ENCODE assay signal across 9 mouse cellular contexts in the genomic region with DNA sequence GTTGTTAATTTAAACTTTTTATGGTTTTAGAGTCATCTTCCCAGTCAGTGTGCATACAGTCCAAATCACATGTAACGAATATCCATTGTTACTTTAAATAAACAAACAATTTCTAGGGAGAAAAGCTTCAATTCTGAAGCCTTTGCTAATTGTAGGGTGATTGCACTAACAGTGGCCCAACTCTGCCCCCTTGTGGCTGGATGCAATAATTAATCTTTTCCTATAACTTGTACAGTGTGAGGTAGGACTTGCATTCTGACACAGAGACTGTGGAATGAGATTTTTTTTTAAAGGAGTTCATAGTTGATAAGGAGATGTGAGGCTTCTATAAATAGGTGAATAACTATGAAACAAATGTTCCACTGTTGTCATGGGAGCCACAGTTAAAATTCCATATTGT. TPM values are rescaled to one million over a fixed set of nuclear protein-coding genes. Genes with fewer than 3 reads are reported as not detected.
A peak's percentile ranks its signal among the peaks of the same experiment; 100 is the strongest.
DNase-seq lines count a peak whose midpoint lies in the region; ATAC-seq lines count a peak whose summit lies in the region.
"Had no signal": no experiment of that assay in that cellular context is flagged by ENCODE, and none has a peak within 500 bp of the region (broad histone marks: within the 10 kb centered on the region; RNA-seq: fewer than 3 reads in every experiment).

No protein-coding gene starts in this region.

- H3K9ac ChIP-seq in stomach, embryonic 14.5 days (replicated peaks; ENCODE audit: low read depth, low read length), result no peak overlapping the region

- WGBS in midbrain, embryonic 10.5 days, result 5% methylated on average over 1 of the region's 1 CpGs
- 0% methylated on average over 1 of the region's 1 CpGs for WGBS in stomach, embryonic 14.5 days

- H3K27ac ChIP-seq in midbrain, embryonic 10.5 days (replicated peaks), result no peak overlapping the region
- no peak overlapping the region for H3K27ac ChIP-seq in stomach, embryonic 14.5 days (ENCODE audit: low read length)
- H3K27ac ChIP-seq: macrophage had no signal

- no peak overlapping the region for H3K4me3 ChIP-seq in midbrain, embryonic 10.5 days
- no peak overlapping the region for H3K4me3 ChIP-seq in stomach, embryonic 14.5 days (ENCODE audit: low read depth, low read length)

- no peaks in the 10 kb centered on the region for H3K9me3 ChIP-seq in midbrain, embryonic 10.5 days (replicated peaks)
- H3K9me3 ChIP-seq in stomach, embryonic 14.5 days (ENCODE audit: control insufficient read depth, low read depth, low read length), result no peaks in the 10 kb centered on the region

- DNase-seq in kidney, adult 9 months, result peak; percentile 66
- DNase-seq in kidney, adult 11 months, result no peak
- peak; percentile 88 for DNase-seq in adipocyte (ENCODE audit: low spot score)
- peak; percentile 76 for DNase-seq in embryo, embryonic 10 days (ENCODE audit: low spot score)
- peak; percentile 85 for DNase-seq in heart, postnatal 4 days
- DNase-seq in layer of hippocampus, postnatal 14 days (ENCODE audit: low spot score in 2 of 2), result peak; percentile 52 to 79
- peak; percentile 39 for DNase-seq in midbrain, embryonic 10.5 days (ENCODE audit: low spot score)

- H3K27me3 ChIP-seq in midbrain, embryonic 10.5 days (ENCODE audit: low read depth, poor library complexity, severe bottlenecking), result peaks cover 35% of the 10 kb centered on the region
- no peaks in the 10 kb centered on the region for H3K27me3 ChIP-seq in stomach, embryonic 14.5 days (ENCODE audit: control insufficient read depth, insufficient read depth, low read length)

- H3K36me3 ChIP-seq in midbrain, embryonic 10.5 days, result no peaks in the 10 kb centered on the region
- no peaks in the 10 kb centered on the region for H3K36me3 ChIP-seq in stomach, embryonic 14.5 days (ENCODE audit: control insufficient read depth, insufficient read depth, low read length)

- H3K4me1 ChIP-seq in midbrain, embryonic 10.5 days, result 0 out of 2 replicates have a peak, but pooled peaks cover 5% of the 10 kb centered on the region
- H3K4me1 ChIP-seq in stomach, embryonic 14.5 days (ENCODE audit: control insufficient read depth, insufficient read depth, low read length), result 0 out of 2 replicates have a peak, but pooled peaks cover 3% of the 10 kb centered on the region

- peak; percentile 39; the same call in 1 of the 2 replicates for ATAC-seq in stomach, embryonic 14.5 days (ENCODE audit: insufficient number of reproducible peaks, insufficient read depth, low FRiP score, low read depth)

- H3K4me2 ChIP-seq in stomach, embryonic 14.5 days (replicated peaks; ENCODE audit: low read depth, low read length), result no peak overlapping the region

RNA-seq across cellular contexts. Expression of a gene that starts 6.2 kb away (rescaled TPM):
- total RNA-seq in heart, postnatal 4 days (2021), result 1 to 10 TPM in 1 of 2 experiments, under 1 TPM in 1; 0.61 to 1.6 TPM
- total RNA-seq in layer of hippocampus, postnatal 14 days (2021), result not detected
- polyA plus RNA-seq in midbrain, embryonic 10.5 days (2016; fragmentation: Nextera tagmentation; extraction: Ambion mirVana), result 0.10 and 0.46 TPM in 2 replicates
- polyA plus RNA-seq in stomach, embryonic 14.5 days (2014; fragmentation: Nextera tagmentation; extraction: Ambion mirVana), result 0.26 TPM in 1 of 2 replicates, not detected in the other
- polyA plus RNA-seq: macrophage had no signal
